Mouse (Mus musculus) bone marrow macrophage, adult 2 months (primary cell): ENCODE results near the gene Klhl8.

ENCODE experiments used
- CTCF ChIP-seq: IDR thresholded peaks from 2 replicates; pipeline ENCODE4 v1.5.1; 2012; ENCODE audit warnings: low read depth, mild to moderate bottlenecking, low read length, moderate library complexity
- POLR2A ChIP-seq: IDR thresholded peaks from 2 replicates; pipeline ENCODE4 v1.6.1; 2012; ENCODE audit warnings: mild to moderate bottlenecking, low read depth, low read length, borderline replicate concordance

GRCm38 (mm10) chr5:103913150-103913549, 2.1 kb upstream of the Klhl8 start:
- TF ChIP-seq POLR2A = no peak
- TF ChIP-seq CTCF = no peak
